Mouse (Mus musculus): ENCODE data around the gene Smad6.
A peak's percentile ranks its signal among the peaks of the same experiment; 100 is the strongest.

Gene Smad6

DNA sequence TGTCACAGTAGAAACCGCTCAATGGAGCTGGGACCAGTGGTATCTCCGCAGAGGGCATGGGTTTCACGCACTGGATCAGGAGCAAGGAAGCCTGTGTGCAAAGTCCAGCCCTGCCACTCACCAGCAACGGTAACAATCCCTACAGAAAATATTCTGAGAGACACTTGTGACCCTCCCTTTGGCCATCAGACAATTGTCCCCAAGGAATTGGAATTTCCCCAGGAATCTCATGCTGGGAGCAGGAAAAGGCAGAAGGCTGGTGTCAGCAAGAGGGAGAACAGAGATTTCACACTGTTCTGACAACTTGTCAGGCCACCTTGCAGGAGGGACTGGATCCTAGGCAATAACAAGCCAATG, 61.1 kb downstream of the Smad6 start:
- DNase-seq (ENCODE audit: inconsistent age in 2 of 2, low spot score in 1 of 2), result no peak

DNA sequence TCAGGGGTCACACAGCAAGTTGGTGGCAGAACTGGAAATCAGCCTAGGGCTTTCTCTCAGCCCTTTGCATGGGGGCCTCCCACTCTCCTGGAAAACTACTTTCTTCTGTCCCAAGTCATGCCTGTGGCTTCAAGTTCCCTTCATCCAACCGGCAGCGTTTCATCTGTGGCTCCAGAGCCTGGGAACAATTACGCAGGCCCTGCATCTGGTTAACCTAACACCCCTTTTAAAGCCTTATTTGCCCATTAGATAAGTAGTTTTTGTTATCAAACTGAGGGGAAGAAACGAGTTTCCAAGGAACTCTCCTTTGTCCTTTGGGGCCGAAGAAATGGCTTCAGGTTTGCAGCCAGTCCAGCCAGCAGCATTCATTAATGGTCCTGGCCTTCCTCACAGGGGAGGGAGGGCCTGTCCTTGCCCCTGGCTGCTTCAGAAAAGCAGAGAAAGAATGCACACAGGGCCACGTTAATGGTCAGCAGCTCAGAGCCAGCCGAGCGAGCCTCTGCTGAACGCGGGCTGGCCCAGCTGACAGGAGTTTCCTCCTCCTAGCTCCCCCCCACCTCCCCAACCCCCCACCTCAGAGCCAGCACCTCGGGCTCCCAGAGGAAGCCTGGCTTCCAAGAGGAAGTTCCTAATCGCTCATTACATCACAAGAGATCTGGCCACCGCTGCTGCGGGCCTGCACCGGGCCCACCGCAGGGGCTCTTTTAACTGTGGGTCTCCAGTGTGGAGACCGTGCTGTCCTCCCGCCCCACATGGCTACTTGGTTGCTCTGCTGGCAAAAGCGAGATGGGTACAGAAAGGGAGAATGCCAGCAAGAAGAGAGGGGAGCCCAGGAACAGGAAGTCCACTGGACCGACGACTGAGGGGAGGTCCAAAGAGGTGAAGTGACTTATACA, 61.7 kb downstream of the Smad6 start:
- DNase-seq (ENCODE audit: inconsistent age in 2 of 2, low spot score in 1 of 2), result peak; percentile 30 to 72

DNA sequence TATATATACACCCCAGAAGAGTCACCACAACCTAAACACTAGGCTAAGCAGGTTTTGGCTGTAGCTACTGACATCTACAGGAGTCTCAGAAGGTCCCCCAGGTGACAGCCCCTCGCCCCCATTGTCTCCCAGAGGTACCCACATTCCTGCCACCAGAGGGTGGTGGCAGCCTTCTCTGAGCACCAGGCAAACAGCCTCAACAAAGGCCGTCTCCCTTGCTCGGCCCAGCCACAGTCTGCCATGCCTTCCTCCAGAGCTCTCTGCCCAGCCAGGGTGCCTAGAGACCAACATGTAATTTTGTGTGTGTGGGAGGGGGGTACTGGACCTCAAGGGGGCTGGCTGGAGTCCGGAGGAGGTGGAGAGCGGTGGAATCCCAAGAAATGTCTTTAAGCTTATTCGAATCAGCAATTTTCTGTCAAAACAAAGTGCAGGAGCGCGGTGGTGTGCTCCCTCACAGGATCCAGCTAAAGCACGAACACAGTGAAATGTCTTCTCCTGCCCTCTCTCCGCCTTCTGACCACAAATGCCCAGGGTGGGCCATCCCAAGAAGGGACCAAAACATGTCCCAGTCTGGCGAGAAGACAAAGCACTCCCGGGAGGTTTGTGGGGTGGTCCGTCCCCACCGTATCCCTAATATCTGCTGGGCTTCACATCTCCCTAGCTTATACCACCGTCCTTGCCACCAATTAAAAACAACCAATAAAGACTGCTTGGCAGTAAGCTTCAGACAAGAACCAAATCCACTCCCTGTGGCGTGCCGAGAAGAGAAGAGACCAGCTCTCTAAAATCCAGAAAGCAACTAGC, 62.5 kb downstream of the Smad6 start:
- peak; percentile 69 to 88 for DNase-seq (ENCODE audit: inconsistent age in 2 of 2, low spot score in 1 of 2)

DNA sequence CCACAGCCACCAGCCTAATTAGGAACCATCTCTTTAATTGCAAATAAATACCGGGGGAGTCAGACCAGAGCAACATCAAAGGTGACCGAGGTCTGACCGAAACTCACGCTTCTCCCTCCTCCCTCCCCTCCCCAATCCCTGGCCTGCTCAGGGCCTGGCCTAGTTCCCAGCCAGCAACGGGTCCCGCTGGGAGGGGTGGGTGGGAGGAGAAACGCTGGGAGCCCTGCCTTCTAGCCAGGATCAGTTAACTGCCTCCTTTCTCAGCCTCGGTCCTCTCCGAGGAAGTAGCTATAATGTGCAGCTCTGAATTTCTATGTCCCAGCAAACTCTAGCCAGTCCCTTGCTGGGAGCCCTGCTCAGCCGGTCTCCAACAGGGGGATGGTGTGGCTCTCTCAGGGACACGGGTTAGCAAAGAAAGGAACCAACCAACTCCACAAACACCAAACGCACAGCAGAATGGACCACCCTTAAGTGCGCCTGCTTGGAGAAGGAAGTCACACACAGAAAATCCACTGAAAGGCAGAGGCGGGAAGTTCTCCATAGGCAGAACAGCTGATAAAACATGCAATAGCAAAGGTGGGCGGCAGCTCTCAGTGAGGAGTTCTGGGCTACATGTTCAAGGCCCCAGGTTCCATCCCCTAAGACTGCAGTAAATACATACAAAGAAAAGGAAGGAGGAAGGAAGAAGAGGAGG, 63.4 kb downstream of the Smad6 start:
- peak; percentile 70 to 84 for DNase-seq (ENCODE audit: inconsistent age in 2 of 2, low spot score in 1 of 2)

DNA sequence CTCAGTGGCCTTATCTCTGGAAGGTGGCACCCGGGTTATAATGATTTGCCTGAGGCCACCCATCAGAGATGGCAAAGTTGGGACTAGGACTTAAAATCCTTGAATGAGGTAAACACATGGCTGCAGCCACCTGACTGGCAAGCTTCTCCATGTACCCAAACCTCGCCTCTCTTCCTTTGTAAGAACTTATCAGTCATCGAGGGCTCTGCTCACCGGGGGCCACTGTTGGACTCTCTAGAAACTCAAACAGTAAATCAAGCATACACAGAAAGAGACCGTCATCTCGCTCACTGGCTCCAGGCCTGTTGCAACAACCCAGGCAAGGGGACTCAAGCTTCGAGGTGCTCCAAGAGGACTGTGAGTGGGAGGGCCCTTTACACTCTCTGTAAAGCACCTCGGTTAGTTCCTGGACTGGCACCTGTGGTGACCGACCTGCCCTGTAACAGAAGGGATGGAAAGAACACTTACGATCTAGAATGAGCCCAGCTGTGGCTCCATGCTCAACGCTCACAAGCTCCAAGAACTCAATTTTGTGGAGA, 64.1 kb downstream of the Smad6 start:
- no peak for DNase-seq (ENCODE audit: inconsistent age in 2 of 2, low spot score in 1 of 2)

DNA sequence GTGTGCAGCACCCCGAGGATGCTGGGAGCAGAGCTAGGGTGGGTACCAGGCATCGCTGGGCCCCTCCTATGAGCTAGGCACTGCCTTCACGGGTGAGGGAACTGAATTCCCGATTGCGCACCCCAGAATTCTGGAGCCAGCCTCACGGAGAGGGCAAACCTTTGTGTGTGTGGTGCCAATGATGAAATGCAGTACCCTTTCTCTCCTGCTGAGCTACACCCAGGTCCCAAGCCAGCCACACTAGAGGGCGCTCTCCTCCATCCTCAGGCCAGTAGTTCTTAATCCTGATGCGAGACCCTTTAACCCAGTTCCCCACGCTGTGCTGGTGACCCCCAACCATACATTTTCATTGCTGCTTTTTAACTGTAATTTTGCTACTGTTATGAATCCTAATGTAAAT, 65.8 kb downstream of the Smad6 start:
- DNase-seq (ENCODE audit: inconsistent age in 2 of 2, low spot score in 1 of 2), result peak; percentile 72 to 90

DNA sequence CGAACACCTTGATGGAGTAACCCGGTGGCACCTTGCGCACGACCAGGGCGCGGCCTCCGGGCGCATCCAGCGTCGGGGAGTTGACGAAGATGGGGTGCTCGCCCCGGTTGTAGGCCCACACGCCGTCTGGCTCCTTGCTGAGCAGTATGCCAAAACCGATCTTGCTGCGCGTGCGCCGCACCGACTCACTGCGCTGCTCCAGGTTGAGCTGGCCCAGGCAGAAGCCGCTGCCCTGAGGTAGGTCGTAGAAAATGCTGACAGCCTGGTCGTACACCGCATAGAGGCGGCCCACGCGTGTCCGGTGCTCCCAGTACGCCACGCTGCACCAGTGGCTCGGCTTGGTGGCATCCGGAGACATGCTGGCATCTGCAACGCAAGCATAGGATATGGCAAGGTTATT, 68.2 kb downstream of the Smad6 start:
- DNase-seq (ENCODE audit: inconsistent age in 2 of 2, low spot score in 1 of 2), result no peak

DNA sequence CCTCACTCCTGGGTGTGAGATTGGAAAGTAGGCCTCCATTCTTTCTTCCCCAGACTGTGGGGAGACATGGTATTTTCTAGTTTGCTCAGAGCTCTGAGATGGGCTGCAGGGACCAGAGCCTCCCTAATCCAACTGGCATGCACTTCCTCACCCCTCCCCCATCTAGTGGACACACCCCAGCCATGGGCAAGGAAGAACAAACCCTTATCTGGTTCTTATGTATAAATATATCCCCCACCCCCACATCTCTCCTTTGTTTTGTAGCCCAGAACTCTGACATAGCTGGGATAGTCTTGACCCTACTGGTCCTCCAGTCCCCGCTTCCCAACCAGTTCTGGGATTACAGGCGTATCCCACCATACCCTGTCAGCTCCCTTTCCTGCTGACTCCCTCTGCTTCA, 69.3 kb downstream of the Smad6 start:
- DNase-seq (ENCODE audit: inconsistent age in 2 of 2, low spot score in 1 of 2), result no peak

DNA sequence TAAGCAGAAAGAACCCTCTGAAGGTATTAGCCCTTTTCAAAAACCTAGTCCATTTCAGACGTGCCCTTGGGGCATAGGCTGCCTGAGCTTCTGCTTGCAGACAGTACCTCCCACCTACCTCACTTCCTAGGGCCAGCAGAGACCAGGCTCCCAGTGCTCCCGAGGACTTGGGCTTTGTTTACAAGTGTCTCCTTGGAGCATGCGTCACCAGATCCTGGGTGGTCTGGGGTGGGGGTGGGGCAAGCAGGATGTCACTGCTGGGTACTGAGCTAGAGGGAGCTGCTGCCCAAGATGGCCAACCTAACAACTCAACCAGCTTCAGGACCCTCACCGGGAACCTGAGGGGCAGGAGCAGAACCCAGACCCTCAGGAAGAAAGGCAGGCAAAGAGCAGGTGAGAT, 71.5 kb downstream of the Smad6 start:
- DNase-seq (ENCODE audit: inconsistent age in 2 of 2, low spot score in 1 of 2), result no peak

DNA sequence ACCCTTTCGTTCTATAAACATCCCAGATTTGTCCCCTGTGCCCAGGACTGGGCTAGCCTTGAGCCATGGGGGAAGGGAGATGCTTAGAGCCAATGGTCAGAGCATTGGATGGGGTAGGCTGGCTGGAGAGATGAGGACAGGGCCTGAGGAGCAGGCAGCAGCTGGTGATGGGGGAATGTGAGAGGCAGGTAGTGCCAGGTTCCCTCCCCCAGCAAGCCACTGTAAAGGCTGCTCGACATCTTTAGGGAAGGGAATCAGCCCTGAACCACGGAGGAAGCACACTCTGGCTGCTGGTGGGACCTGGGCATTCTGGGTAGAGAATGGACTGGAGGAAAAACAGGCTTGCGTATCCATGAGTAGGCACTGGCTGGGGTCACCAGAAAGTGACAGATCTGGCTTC, 72.5 kb downstream of the Smad6 start:
- no peak for DNase-seq (ENCODE audit: inconsistent age in 2 of 2, low spot score in 1 of 2)

DNA sequence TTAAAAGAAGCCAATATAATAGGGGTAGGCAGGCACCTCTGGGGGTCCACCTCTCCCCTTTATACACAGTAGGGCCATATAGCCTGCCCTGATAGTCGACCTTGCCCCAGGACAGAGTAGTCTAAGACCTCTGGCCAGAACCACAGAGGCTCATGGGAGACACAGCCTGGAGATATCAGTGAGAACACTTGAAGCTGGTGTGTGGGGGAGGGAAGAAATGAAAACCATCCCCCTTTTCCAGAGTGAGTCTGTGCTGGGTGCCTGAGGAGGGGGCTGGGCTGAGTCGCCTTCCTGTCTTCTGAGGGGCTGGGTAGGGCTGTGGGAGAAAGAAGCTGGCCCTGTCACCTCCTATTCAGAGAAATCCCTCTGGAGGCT, 79.3 kb downstream of the Smad6 start:
- DNase-seq (ENCODE audit: inconsistent age in 2 of 2, low spot score in 1 of 2), result no peak

DNA sequence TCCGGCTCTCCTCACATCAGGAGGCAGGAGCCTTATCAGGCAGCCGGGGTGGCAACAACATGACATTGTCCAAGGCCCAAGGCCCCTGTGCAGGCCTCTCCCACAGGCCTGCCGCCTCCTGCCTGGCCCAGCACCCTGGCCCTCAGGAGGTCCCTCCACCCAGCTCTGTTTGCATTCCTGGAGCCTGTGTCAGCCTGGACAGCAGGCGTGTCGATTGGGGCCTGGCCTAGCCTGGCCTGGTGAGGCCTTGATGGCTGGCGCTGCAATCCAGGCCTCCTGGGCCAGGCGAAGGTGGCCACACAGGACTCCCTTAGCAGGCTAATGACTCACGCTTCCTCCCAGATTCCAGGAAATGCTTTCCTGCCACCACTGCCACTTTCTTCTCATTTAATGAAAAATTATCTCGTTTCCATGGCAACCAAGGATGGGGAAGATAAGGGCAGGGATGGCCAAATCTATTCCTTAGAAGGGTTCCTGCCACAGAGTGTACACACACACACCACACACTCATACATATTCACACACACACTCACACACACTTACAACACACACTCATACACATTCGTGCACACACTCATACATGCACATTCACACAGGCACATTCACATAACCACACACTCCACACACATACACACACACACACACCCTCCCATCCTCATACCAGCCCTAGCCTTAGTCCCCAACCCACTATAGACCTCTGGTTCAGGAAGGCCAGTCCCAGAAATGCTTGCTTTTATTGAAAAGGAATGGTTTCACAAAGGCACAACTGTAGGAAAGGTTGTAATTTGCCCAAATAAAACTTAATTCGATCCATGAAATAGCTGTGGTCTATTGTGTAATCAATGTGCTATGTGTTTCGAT, 79.9 kb downstream of the Smad6 start:
- DNase-seq (ENCODE audit: inconsistent age in 2 of 2, low spot score in 1 of 2), result peak; percentile 81 to 92

DNA sequence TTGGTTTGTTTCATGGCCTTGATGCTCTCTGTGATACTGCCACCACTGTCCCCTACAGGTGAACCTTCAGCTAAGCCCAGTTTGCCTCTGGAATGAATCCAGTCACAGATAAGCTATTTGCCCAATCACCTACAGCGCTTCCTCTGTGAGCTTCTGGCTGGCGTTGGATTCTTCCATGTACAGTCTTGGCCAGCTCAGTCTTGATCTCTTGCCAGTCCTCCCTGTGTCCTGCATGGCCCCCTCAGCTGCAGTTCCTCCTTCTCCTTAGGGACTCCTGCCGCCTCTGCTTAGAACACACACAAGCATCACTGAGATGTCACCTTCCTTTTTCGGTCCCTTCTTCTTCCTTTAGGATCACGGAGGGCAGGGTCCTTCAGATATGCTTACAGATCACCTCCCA, 85.6 kb downstream of the Smad6 start:
- DNase-seq (ENCODE audit: inconsistent age in 2 of 2, low spot score in 1 of 2), result no peak

DNA sequence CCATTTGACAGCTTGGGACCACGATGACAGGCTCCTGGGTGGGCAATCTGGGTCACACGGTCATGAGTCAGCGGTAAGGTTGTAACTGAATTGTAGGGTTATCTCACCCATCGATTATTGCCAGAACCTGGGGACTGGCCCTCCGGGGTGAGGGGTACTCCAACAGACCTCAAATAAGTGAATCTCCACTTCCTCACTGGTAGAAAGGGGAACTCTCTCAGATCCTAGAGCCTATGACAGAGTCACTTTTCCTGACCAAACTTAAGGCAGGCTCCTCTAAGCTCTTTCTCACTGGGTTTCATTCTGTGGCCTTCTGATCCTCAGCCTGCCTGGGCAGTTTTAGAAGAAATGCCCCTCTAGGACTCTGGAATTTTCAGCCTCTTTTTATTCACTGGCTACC, 88.8 kb downstream of the Smad6 start:
- DNase-seq (ENCODE audit: inconsistent age in 2 of 2, low spot score in 1 of 2), result no peak

DNA sequence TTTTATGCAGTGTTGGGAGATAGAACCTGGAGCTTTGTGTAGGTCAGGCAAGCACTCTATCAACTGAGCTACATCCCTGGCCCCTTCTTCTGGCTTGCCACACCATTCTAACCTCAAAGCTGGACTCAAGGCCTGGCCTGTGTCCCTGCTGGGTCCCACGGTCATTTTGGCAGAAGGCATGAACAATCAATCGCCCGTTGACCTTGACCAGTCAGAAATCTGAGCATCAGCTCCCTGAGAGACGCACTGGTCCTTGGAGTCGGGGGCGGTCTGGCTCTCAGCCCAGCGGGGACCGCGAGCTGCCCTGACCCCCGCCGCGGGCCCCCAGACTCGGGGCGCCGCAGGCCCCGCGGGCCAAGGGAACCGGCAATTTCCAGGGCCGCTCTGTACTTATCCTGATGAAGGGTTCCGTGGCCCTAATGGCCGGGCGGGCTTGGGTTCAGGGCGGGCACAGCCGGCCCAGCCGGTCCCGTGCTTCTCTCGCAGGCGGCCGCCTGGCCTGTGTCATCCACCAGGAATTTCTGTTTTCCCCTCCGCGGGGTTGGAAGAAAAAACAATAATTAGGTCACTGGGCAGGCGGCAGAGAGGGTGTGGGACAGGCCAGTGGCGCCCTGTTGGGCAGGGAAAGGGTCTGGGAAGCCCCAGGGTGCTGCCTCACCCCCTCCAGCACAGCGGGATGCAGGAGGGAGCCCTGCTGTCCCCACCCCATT, 94.4 kb downstream of the Smad6 start:
- peak; percentile 94 to 98 for DNase-seq (ENCODE audit: inconsistent age in 2 of 2, low spot score in 1 of 2)

DNA sequence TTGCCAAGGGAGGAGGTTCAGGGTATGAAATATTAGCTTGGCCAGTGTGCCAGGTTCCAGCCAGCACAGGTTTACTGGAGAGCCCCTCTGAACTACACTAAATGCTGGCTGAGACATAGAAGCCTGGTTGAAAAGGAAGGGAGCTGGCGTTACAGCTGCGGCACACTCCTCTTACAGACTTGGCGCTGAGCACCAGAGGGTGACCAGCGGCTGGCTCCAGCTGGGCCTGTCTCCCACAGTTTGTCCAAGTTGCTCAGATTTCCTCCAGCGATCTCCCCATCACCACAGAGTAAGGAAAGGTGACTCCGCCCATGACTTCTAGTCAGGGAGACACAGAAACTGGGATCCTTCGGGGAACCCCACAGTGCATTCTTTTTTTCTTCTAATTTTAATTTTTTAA, 95.5 kb downstream of the Smad6 start:
- DNase-seq (ENCODE audit: inconsistent age in 2 of 2, low spot score in 1 of 2), result peak in 1 of 2 experiments; percentile 53

DNA sequence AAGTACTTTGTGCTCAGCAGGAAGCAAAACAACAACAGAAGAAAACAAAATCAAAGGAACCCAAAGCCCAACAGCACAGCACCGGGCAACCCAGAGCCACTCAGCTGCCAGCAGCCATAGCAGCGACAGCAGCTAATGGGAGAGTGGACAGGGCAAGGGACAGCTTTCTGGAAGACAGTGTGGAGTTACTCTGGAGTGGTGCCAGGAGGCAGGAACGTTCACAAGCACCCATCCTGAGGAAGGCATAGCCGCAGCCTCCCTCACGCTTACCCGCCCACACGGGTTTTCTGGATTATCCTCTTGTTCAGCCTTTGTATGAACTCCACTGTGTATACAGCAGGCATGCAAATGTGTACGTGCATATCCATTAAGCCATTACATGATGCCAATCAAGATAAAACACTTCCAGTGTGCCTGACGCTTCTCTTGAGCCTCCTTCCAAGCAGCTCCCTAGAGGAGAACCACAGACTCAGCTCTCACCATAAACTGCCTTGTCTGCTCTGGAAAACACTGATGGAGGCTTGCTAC, 98.6 kb downstream of the Smad6 start:
- DNase-seq (ENCODE audit: inconsistent age in 2 of 2, low spot score in 1 of 2), result peak in 1 of 2 experiments; percentile 50

DNA sequence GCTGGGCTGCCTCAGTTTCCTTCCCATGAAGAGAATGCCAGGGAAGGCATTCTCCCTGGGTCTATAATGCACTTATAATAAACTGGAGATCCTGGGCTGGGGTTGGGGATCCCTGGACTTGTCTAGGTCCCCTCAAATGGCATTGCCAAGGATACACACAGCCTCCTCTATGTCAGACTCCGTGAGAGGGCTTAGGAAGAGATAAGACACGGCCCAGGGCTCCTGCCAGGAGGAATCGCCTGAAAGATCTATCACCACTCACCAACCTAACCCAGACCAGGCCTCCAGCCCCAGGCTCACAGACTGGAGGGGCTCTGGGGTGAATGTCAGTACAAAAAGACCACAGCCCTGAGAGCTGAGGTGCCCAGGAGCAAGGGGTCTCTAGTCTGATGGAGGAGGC, 102.2 kb downstream of the Smad6 start:
- DNase-seq (ENCODE audit: inconsistent age in 2 of 2, low spot score in 1 of 2), result no peak

DNA sequence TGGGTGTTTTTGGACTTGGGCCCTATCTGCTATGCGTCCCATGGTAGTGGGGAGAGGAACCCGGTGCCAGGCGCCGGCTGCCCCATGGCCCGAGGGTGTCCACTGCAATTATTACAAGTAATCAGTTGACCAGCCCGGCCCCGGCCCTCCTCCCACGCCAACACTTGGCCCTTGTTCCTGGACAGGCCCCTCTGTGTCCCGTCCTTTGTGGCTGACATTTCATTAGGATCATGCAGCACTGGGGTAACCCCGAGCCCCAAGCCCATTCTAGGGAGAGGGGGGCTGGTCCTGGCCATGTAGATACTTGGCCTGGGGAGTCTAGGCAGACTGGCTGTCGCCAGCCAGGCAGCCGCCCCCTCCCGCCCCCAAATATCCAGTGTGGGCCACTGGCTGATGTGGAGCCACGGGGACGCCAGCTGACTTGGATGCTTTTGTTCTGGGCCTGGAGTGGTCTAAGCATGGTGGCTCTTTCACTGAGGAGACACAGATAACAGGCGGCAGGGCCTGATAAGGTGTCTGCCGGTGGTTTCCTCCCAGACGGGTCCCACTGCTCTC, 102.8 kb downstream of the Smad6 start:
- no peak for DNase-seq (ENCODE audit: inconsistent age in 2 of 2, low spot score in 1 of 2)

Data from adrenal gland, adult (tissue).